Mouse (Mus musculus): ENCODE measurements around the gene Pou4f2. TPM values are rescaled to one million over a fixed set of nuclear protein-coding genes. Genes with fewer than 3 reads are reported as not detected.

The Pou4f2 gene
- total RNA-seq, 2 experiments from 2014 or later: not detected

DNA sequence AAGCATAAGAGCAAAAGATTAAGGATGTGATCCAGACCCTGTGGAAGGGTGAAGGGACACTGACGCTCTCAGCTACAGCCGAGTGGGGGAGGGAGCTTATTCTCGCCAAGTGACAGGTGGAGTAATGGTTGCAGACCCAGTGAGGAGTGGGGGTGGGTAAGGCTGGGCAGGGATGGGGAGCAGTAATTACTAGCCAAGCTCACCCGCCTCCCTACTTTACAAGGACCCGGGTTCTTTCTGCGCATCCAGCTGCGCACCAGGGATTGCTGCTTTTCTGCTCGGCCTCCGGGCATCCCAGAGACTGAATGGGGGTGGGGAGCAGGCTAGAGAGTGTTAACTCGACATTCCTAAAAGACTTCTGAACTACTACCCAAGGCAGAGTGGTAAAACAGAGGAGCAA lies 10.0 kb downstream of the Pou4f2 start:
- DNase-seq: no peak
- intact Hi-C loops (cut with DNase I; ENCODE audit: low total_unique reads): no loop called here

DNA sequence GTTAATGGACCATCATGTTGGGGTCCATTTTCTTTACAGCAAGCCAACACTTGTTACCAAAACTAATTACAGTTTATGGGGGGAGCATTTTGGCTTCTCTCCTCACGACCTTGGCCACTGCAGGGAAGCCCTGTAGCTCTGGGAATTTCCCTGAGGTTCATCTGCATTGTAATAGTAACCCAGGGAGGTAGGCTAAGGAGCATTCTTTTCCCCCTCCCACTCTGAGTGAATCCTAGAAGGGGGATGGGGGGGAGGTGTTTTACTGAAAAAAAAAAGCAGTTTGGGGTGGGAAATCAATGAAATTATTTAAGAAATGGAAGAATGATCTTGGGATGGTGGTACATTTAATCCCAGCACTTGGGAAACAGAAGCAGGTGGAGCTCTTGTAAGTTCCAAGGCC lies 12.5 kb downstream of the Pou4f2 start:
- intact Hi-C loops (cut with DNase I; ENCODE audit: low total_unique reads): no loop called here
- DNase-seq: no peak

DNA sequence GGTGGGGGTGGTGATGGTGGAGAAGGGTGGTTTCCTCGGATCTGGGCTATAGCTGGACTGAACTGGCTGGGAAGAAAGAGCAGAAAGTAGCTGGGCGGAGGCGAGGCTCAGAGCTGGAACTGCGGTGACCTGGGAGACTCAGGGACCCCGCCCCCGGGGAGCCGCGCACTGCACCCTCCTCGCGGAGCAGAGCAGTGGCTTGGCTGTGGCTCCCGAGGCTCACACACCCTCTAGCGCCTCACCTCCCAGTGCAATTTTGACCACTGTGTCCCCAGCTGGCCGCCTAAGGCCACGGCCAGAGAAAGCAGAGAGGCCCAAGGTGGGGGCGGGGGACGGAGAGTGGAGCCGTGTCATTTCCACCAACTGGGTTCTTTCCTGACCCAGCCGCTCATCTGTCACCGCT lies 16.3 kb downstream of the Pou4f2 start:
- intact Hi-C loops (cut with DNase I; ENCODE audit: low total_unique reads): no loop called here
- peak; percentile 26 for DNase-seq

DNA sequence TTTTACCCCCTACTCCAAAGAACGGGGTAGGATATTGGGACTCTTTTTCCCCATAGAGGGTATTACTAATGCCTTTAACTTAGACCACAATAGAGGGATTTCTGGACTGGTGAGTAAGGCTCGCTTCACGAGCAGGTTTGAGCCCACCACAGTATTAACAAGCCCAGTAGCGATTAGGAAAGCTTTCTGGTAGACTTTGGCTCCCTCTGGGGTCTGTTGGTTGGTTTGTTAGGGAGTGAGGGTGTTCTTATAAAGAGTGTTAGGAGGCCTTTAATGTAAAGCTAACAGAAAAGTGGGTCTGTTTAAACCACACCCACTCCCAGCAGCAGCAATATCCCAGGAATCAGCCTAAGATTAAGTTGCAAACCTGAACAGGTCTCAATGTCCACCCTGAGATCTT lies 17.2 kb downstream of the Pou4f2 start:
- intact Hi-C loops (cut with DNase I; ENCODE audit: low total_unique reads): no loop called here
- DNase-seq: no peak

DNA sequence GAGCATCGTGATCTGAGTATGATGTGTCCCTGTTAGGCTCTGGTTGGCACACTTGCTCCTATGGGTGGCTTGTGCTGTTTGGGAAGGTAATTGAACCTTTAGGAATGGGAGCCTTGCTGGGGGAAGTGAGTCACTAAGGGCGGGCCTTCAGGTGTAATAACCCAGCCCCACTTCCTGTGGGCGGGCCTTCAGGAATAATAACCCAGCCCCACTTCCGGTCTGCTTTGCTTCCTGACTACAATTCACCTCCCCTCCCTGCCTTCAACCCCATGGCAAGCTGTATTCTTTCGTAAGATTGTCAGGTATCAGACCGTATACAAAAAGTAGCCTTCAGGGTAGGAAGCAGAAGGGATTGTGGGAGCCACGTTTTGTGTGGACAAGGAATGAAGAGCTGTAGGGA lies 45.7 kb downstream of the Pou4f2 start:
- intact Hi-C loops (cut with DNase I; ENCODE audit: low total_unique reads): no loop called here
- DNase-seq: no peak

Other genes with a start within 250 kb of the Pou4f2 start
- gene Ttc29, start 223.3 kb downstream of the Pou4f2 start, total RNA-seq (2021): not detected
- 10 to 100 TPM; 13.5 to 16.5 TPM for gene Rbmxl1, start 72.3 kb upstream of the Pou4f2 start, total RNA-seq (2021)
- 1 to 10 TPM; 5.3 to 6.3 TPM for gene Slc10a7, start 72.7 kb upstream of the Pou4f2 start, total RNA-seq (2021)

All from gastrocnemius, postnatal 14 days (tissue).